24 mouse cellular contexts compared by ENCODE assay signal in the genomic region with DNA sequence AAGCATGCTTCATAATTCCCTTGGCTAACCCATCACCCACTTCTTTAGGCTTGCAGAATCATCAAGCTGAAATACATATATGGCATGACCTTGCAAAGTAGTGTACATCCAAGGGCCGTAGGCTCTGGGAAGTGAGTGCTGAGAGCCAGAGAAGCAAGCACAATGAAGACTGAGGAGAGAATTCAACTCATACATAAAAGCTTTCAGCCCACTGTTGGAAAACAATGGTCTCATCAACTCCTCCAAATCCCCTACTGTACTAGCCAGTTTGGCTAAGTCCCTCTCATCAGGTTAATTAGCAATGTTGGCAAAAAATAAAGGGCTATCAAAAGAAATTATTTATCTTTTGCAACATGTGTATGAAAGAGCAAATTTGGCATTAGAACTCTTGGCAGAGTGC. TPM values are rescaled to one million over a fixed set of nuclear protein-coding genes. Genes with fewer than 3 reads are reported as not detected.
"Had no signal": no experiment of that assay in that cellular context is flagged by ENCODE, and none has a peak within 500 bp of the region (broad histone marks: within the 10 kb centered on the region; RNA-seq: fewer than 3 reads in every experiment).

No protein-coding gene starts in this region.

- H3K4me2 ChIP-seq: lung, embryonic 14.5 days; neural tube, embryonic 13.5 days; neural tube, embryonic 15.5 days had no signal

- H3K27me3 ChIP-seq: neural tube, embryonic 13.5 days; neural tube, embryonic 15.5 days had no signal

- H3K4me1 ChIP-seq: midbrain, embryonic 10.5 days; neural tube, embryonic 15.5 days had no signal

- H3K4me3 ChIP-seq: midbrain, embryonic 10.5 days; myocyte; neural tube, embryonic 13.5 days; neural tube, embryonic 15.5 days had no signal

- ATAC-seq: midbrain, embryonic 16.5 days had no signal

- H3K27ac ChIP-seq: midbrain, embryonic 10.5 days; neural tube, embryonic 13.5 days; neural tube, embryonic 15.5 days had no signal

- H3K36me3 ChIP-seq: midbrain, embryonic 10.5 days; neural tube, embryonic 13.5 days; neural tube, embryonic 15.5 days had no signal

- H3K9me3 ChIP-seq: midbrain, embryonic 10.5 days; neural tube, embryonic 13.5 days; neural tube, embryonic 15.5 days had no signal

- H3K9ac ChIP-seq: lung, embryonic 14.5 days; neural tube, embryonic 13.5 days; neural tube, embryonic 15.5 days had no signal

- DNase-seq: lung, adult 18-20 months; lung, embryonic 14.5 days; lung, postnatal 10 days; lung, postnatal 4 days; retina, postnatal 1 day; right cerebral cortex, adult 18-20 months; right cerebral cortex, postnatal 25 days; right cerebral cortex, postnatal 4 days; spleen, adult 18-20 months; thymus, adult 18-20 months; thymus, postnatal 14 days; thymus, postnatal 36 days had no signal

RNA-seq across cellular contexts. Expression of gene Iqcj, which starts 22.6 kb away (rescaled TPM):
- polyA plus RNA-seq: liver, embryonic 16.5 days; lung, embryonic 14.5 days; lung, embryonic 16.5 days; myocyte; neural tube, embryonic 11.5 days; small intestine, adult 2 months; stomach, embryonic 14.5 days; stomach, embryonic 16.5 days; thymus, postnatal 0 days had no signal

RNA-seq across cellular contexts. Expression of gene Iqschfp, which starts 22.6 kb away (rescaled TPM):
- polyA plus RNA-seq: liver, embryonic 16.5 days; lung, embryonic 14.5 days; lung, embryonic 16.5 days; myocyte; small intestine, adult 2 months; thymus, postnatal 0 days had no signal
